Mouse (Mus musculus): Measurements from ENCODE around the gene Tshz3.

Gene Tshz3

DNA sequence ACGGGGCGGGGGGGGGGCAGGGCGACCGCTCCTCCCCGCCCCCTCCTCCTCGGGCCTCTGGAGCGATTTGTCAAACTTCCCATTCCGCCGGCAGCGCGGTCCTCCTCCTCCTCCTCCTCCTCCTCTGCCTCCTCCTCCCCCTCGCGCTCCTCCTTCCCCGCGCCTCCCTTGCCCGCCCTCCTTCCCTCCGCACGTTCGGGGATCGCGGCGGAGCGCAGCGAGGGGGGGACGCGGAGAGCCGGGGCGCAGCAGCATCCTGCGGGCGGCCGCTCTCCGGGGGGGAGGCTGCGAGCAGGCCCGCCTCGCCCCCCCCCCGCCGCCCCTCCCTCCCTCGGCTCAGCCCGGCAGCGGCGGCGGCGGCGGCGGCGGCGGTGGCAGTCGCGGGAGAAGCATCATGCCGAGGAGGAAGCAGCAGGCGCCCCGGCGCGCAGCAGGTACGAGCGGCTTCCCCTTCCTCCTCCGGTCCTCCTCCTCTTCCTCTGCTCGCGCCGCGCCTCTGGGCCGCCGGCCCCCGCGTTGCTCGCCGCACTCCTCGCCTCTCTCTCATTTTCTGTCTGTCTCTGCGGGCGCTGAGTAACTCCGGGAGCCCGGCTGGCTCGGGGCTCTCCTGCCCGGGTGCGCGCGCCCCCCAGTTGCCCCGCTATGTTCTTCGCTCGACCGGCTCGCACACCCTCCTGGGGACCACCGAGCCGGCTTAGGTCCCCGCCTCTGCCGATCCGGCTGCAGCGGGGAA, at the start of gene Tshz3:
TSS of gene Tshz3 (plus strand) at position 263 of the 733 bp plus-strand sequence.
- peak; percentile 52 to 55 for DNase-seq (ENCODE audit: low spot score in 2 of 2)

DNA sequence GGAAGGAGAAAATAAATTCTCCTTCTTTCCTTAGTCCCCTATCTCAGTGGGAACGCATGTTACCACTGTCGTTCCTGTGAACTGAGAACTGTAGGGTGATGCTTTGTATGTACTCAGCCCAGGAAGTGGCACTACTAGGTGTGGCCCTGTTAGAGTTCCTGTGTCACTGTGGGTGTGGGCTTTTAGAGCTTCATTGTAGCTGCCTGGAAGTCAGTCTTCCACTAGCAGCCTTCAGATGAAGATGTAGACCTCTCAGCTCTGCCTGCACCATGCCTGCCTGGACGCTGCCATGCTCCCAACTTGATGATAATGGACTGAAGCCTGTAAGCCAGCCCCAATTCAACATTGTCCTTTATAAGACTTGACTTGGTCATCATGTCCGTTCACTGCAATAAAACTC, 42.0 kb upstream of the Tshz3 start:
- DNase-seq (ENCODE audit: low spot score in 2 of 2): no peak

GRCm38 (mm10) chr7:36656401-36656800, 41.5 kb upstream of the Tshz3 start:
- DNase-seq (ENCODE audit: low spot score in 2 of 2): no peak

- no peak for DNase-seq (ENCODE audit: low spot score in 2 of 2)
These were observed 39.6 kb upstream of the Tshz3 start for GRCm38 (mm10) chr7:36658331-36658730.

- DNase-seq (ENCODE audit: low spot score in 2 of 2): no peak
These were observed 38.7 kb upstream of the Tshz3 start for GRCm38 (mm10) chr7:36659265-36659664.

- no peak for DNase-seq (ENCODE audit: low spot score in 2 of 2)
These were observed 37.3 kb upstream of the Tshz3 start for GRCm38 (mm10) chr7:36660654-36661053.

DNA sequence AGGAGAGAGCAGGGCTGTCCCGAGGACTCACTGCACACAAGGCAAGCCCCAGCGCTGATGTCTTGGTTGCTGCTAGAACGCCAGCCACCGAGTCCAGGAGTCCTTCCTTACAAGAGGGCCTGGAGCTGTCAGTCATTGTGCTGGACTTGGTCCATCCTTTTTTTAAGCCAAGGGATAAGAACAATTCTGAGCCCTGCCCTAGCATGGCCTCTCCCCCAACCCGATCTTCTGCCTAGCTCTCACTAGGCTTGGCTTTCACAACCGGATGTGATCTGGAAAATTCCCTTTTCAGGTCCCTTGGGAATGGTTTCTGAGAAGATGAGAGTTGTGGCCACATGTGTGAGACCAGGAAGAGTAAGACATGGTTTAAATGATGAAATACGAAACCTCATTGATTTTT, 34.5 kb upstream of the Tshz3 start:
- DNase-seq (ENCODE audit: low spot score in 2 of 2): no peak

DNA sequence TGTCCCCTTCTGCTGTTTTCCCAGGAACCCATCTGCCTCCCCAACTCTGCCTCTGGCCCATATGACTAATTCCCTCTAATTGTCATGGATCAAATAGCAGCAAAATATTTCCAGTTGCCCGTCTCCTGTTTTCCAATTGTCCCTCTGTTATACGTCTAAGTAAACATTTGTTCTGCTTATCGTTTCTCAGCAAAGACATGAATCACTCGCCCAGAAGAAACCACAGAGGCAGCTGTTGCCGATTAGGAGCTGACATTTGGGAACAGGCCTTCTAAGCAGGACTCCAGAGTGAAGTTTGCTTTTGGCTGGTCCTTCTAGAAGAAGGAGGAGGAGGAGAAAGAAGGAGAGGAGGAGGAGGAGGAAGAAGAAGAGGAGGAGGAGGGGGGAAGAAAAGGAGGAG, 30.2 kb upstream of the Tshz3 start:
- DNase-seq (ENCODE audit: low spot score in 2 of 2): no peak

DNA sequence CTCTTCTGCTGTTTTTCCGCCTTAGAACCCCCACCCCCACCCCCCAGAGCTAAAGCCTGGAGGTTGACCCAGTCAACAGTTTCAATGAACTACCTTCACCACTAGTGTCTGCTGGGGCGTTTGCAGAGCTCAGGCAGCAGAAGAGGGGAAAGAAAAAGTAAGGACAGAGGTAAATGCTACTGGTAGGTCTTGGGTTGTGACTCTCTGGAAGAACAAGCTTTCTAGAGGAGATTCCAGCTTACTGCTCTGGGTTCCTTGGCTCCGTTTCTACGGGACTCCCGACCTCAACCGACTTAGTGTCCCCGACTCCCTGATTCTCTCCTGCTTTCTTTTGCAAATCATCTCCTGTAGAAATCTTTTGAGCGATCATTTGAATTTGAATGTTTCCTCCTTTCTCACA, 19.9 kb upstream of the Tshz3 start:
- no peak for DNase-seq (ENCODE audit: low spot score in 2 of 2)

DNA sequence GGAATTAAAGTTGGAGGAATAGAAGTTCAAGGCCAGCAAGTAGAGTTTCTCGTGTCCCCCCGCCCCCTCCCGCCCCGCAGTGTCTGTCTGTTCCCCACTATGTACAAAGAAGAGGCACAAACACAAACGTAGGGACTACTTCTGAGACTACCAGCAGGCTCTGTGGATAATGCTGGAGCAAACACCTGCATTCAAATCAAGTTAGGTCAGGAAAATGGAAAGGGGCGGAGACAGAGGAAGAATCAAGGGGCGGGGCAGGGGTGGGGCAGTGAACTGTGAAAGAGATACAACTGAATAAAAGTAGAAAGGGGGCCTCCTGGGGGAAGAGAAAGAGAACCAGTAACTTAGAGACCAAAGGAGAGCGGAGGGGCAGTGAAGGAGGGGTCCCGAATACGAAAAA, 19.4 kb upstream of the Tshz3 start:
- no peak for DNase-seq (ENCODE audit: low spot score in 2 of 2)

GRCm38 (mm10) chr7:36679031-36679618, 18.8 kb upstream of the Tshz3 start:
- no peak for DNase-seq (ENCODE audit: low spot score in 2 of 2)

GRCm38 (mm10) chr7:36679866-36680458, 18.0 kb upstream of the Tshz3 start:
- no peak for DNase-seq (ENCODE audit: low spot score in 2 of 2)

DNA sequence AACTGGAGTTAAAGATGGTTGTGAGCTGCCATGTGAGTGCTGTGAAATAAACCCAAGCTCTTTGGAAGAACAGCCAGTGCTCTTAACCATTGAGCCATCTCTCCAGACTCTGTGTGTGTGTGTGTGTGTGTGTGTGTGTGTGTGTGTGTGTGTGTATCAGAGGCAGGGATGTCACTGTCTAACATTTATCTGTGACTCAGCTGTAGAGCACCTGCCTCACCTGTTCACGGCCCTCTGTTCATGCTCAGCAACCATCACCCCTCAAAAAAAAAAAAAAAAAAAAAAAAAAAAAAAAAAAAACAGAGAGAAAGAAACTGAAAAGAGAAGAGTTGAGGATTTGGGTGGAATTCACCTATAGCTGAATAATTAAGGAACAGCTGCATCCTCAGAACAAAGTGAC, 10.4 kb upstream of the Tshz3 start:
- no peak for DNase-seq (ENCODE audit: low spot score in 2 of 2)

GRCm38 (mm10) chr7:36689049-36689793, 8.7 kb upstream of the Tshz3 start:
- no peak for DNase-seq (ENCODE audit: low spot score in 2 of 2)

DNA sequence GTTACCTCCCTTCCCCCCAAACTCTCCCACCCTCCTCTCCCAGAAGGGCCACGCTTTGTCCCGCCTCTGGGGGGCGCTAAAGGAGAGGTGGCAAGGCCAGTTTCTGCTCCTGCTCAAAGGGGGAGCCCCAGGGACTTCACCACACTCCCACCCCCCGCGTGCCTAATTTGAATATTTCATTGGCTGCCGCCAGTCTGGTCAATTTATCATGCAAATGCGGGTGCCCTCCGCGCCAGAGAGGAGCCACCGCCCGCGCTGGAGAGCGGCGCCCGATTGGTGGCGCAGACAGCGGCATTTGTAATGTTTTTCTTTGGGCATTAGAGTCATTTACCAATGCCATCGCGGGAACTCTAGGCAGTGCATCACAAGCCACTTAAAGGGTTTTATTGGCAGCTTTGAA, 7.4 kb upstream of the Tshz3 start:
- no peak for DNase-seq (ENCODE audit: low spot score in 2 of 2)

GRCm38 (mm10) chr7:36691617-36692016, 6.3 kb upstream of the Tshz3 start:
- DNase-seq (ENCODE audit: low spot score in 2 of 2): no peak

DNA sequence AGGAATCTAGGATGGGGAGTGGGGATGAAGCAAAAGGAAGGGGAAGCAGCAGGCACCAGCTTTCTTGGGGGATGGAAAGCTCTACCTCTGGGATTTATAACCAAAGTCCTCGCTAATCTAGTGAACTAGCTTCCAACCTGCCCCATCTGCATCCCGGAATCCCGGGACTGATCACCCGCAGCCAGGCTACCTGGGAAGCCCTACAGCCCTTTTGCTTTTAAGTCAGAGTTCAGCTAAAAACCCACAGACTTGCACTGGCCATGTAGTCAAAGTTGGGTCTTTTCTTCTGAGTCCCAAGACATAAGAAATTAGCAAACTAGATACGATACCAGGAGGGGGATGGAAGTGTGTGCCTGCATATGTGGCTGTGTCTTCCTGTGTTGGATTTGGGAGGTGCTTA, 5.5 kb upstream of the Tshz3 start:
- DNase-seq (ENCODE audit: low spot score in 2 of 2): no peak

DNA sequence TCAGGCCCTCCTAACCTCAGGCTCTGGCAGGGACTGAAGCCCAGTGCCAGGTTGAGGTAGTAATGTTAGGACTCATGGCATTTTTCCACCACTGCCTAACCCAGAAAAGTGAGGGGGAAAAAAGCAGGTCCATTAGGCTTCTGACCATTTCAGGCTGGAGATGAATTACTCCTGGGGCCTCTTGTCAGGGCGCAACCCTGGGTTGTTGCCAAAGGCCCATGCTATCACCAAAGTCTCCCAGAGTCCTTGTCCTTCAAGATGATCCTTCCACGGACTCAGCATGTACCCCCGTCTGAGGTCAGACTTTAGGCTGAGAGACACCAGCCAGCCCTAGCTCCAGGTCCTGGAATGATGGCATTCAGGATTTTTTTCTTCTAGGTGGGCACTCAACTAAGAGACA, 4.8 kb upstream of the Tshz3 start:
- no peak for DNase-seq (ENCODE audit: low spot score in 2 of 2)

- DNase-seq (ENCODE audit: low spot score in 2 of 2): no peak
These were observed 3.2 kb upstream of the Tshz3 start for GRCm38 (mm10) chr7:36694642-36695191.

GRCm38 (mm10) chr7:36695276-36695675, 2.6 kb upstream of the Tshz3 start:
- no peak for DNase-seq (ENCODE audit: low spot score in 2 of 2)

- peak in 1 of 2 experiments; percentile 40 for DNase-seq (ENCODE audit: low spot score in 2 of 2)
These were observed 2.1 kb upstream of the Tshz3 start for GRCm38 (mm10) chr7:36695791-36696241.

All from right cerebral cortex, postnatal 36 days (tissue).